Mouse (Mus musculus) lung, embryonic 16.5 days (tissue): Measurements from ENCODE around the gene Ranbp17. TPM values are rescaled to one million over a fixed set of nuclear protein-coding genes. Genes with fewer than 3 reads are reported as not detected.
A peak's percentile ranks its signal among the peaks of the same experiment; 100 is the strongest.

Experiments used
- ATAC-seq: fragments of 200-750 bp; cut with Nextera tagmentation; 2 replicates; pipeline ENCODE4 v1.8.0; 2017; ENCODE audit warnings: low read depth, mild to moderate bottlenecking, moderate library complexity
- H3K27ac ChIP-seq: fragments of 300-500 bp; sonication (generic); 2 replicates; pipeline ENCODE4 v1.5.1; 2014; ENCODE audit warnings: mild to moderate bottlenecking, control low read depth, low read length
- H3K27me3 ChIP-seq: fragments of 300-500 bp; sonication (generic); 2 replicates; pipeline ENCODE4 v1.6.1; 2014; ENCODE audit warnings: low read depth, low read length, mixed read lengths; ENCODE audit not compliant: control insufficient read depth, insufficient read depth
- H3K36me3 ChIP-seq: fragments of 300-500 bp; sonication (generic); 2 replicates; pipeline ENCODE4 v1.6.1; 2014; ENCODE audit warnings: low read length; ENCODE audit not compliant: control insufficient read depth, insufficient read depth
- H3K4me1 ChIP-seq: fragments of 300-500 bp; sonication (generic); replicated peaks from 2 replicates; pipeline ENCODE4 v1.6.1; 2014; ENCODE audit warnings: low read length, mixed read lengths; ENCODE audit not compliant: control insufficient read depth, insufficient read depth
- H3K4me2 ChIP-seq: fragments of 300-500 bp; sonication (generic); 2 replicates; pipeline ENCODE4 v1.6.1; 2014; ENCODE audit warnings: low read depth, low read length, control low read depth
- H3K4me3 ChIP-seq: fragments of 300-500 bp; sonication (generic); 2 replicates; pipeline ENCODE4 v1.5.1; 2014; ENCODE audit warnings: mild to moderate bottlenecking, low read length, control low read depth
- H3K9ac ChIP-seq: fragments of 300-500 bp; sonication (generic); 2 replicates; pipeline ENCODE4 v1.6.1; 2014; ENCODE audit warnings: low read length, control low read depth
- H3K9me3 ChIP-seq: fragments of 300-500 bp; sonication (generic); 2 replicates; pipeline ENCODE4 v1.6.1; 2016; ENCODE audit warnings: low read length; ENCODE audit not compliant: control insufficient read depth
- WGBS: fragments of 180-500 bp; shearing (Covaris S2); extraction: QIAGEN DNeasy Blood & Tissue Kit; methylation state at CpG from one replicate; pipeline ENCODE4 v1.1.7; 2014; 5-methylcytosine and 5-hydroxymethylcytosine counted together
- polyA plus RNA-seq: library from polyadenylated mRNA; unstranded; fragments of >200 nt; fragmentation: Nextera tagmentation; extraction: Ambion mirVana; gene quantifications from 2 replicates; pipeline ENCODE4 v1.2.1, GENCODE M21; 2015

The Ranbp17 gene
- polyA plus RNA-seq, 1 experiment from 2014 or later, result 4.0 TPM

GRCm38 (mm10) chr11:33232056-33232455, 281.5 kb downstream of the Ranbp17 start:
- no peak overlapping the region for H3K9ac ChIP-seq
- no peaks in the 10 kb centered on the region for H3K4me1 ChIP-seq
- no peak for ATAC-seq
- no peak overlapping the region for H3K27ac ChIP-seq
- H3K36me3 ChIP-seq, result no peaks in the 10 kb centered on the region
- WGBS, result 63% methylated on average over 5 of the region's 5 CpGs
- no peak overlapping the region for H3K4me2 ChIP-seq
- no peaks in the 10 kb centered on the region for H3K9me3 ChIP-seq
- H3K27me3 ChIP-seq, result no peaks in the 10 kb centered on the region
- H3K4me3 ChIP-seq, result no peak overlapping the region

DNA sequence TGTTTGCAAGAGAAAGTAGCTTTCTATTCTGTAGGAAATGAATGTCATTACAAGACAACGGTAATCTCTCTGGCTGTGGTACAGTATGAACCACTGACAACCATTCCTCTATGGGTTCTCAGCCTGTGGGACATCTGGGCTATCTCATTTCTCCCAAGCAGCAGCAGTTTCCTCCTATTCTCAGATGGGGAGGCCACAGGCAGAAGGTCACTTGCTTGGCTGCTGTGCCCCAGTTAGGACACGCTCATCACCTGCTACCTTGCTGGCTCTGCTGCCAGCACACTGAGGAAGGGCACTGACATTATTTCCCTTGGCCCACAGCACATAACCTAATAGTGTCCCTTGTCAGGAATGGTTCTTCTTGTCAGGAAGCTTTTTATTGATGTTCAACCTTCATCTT, 285.4 kb downstream of the Ranbp17 start:
- H3K4me3 ChIP-seq, result no peak overlapping the region
- no peaks in the 10 kb centered on the region for H3K27me3 ChIP-seq
- no peak overlapping the region for H3K9ac ChIP-seq
- H3K9me3 ChIP-seq, result no peaks in the 10 kb centered on the region
- no peak overlapping the region for H3K27ac ChIP-seq
- H3K36me3 ChIP-seq, result no peaks in the 10 kb centered on the region
- WGBS, result 81% methylated on average over 2 of the region's 2 CpGs
- H3K4me1 ChIP-seq, result no peaks in the 10 kb centered on the region
- no peak overlapping the region for H3K4me2 ChIP-seq
- no peak for ATAC-seq

- Histone ChIP-seq H3K4me3 (no peak overlapping the region), H3K36me3 (no peaks in the 10 kb centered on the region), H3K4me2 (no peak overlapping the region), H3K9ac (no peak overlapping the region), H3K27me3 (no peaks in the 10 kb centered on the region), H3K27ac (no peak overlapping the region), H3K4me1 (peaks cover 9% of the 10 kb centered on the region; the same call in 1 of the 2 replicates), H3K9me3 (no peaks in the 10 kb centered on the region)
- ATAC-seq, result no peak
- 68% methylated on average over 8 of the region's 8 CpGs for WGBS
Measured at GRCm38 (mm10) chr11:33226516-33226915, 287.0 kb downstream of the Ranbp17 start.

DNA sequence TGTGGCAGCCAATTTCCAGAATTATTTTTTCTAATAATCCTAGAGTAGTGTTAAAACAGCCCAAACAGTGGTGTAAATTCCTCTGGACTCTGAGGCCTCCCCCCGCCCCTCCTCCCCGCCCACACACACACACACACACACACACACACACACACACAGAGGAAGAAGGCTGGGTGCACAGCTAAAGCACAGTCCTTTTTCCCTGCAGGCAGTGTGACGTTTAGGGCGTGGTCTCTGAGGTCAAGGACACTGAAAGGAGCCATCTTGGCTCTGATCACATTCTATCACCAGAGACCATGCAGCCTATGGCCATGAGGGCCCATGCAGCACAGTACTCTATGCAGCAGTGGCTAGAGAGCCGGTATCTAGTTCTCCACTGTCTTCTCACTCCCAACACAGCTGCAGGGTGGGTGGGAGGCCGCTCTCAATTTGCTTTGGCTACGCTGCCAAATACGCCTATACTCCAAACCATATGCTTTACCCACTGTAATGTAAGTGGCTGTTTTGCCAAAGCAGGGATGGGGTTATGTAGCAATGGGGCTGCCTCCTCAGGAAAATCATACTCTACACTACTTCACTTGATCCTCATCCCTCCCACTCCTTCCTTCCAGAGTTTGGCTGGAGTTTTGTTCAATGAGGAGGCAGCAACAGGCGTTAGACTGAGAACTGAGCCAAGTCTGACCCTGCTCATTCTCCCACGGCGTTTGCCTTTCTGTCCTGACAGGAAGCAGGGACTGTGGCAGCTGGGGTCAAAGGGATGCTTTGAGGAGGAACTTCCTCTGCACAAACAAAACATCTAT, 291.8 kb downstream of the Ranbp17 start:
- WGBS, result 49% methylated on average over 11 of the region's 11 CpGs
- H3K9ac ChIP-seq, result no peak overlapping the region
- H3K4me2 ChIP-seq, result no peak overlapping the region
- no peaks in the 10 kb centered on the region for H3K9me3 ChIP-seq
- H3K4me3 ChIP-seq, result no peak overlapping the region
- H3K27ac ChIP-seq, result peak overlapping the region; percentile 63; the same call in 1 of the 2 replicates
- peaks cover 14% of the 10 kb centered on the region; the same call in 1 of the 2 replicates for H3K4me1 ChIP-seq
- H3K36me3 ChIP-seq, result no peaks in the 10 kb centered on the region
- H3K27me3 ChIP-seq, result no peaks in the 10 kb centered on the region
- ATAC-seq, result peak; percentile 79

DNA sequence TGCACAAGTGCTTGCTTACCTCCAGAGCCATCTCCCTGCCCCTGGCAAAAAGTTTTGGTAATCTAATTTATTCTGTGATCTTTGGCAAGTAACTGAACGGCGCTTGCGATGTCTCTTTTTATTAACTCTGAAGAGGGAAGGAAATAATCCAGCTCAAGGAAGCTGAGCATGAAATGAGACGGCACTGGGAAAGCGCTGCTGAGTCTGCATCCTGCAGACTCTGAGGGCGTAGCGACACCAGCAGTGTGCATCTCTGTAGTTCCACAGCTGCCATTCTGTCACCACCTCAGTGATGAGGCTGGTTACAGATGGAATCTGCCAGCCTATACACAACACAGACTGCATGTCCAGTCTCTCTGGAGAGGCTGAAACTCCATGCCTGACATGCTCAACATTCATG, 292.8 kb downstream of the Ranbp17 start:
- H3K4me2 ChIP-seq, result no peak overlapping the region
- H3K9me3 ChIP-seq, result no peaks in the 10 kb centered on the region
- H3K4me3 ChIP-seq, result no peak overlapping the region
- H3K4me1 ChIP-seq, result peaks cover 14% of the 10 kb centered on the region; the same call in 1 of the 2 replicates
- no peaks in the 10 kb centered on the region for H3K27me3 ChIP-seq
- ATAC-seq, result no peak
- no peaks in the 10 kb centered on the region for H3K36me3 ChIP-seq
- no peak overlapping the region for H3K27ac ChIP-seq
- WGBS, result 70% methylated on average over 7 of the region's 7 CpGs
- no peak overlapping the region for H3K9ac ChIP-seq

- Histone ChIP-seq H3K9me3 (no peaks in the 10 kb centered on the region), H3K4me1 (peaks cover 13% of the 10 kb centered on the region; the same call in 1 of the 2 replicates), H3K9ac (no peak overlapping the region), H3K27me3 (no peaks in the 10 kb centered on the region), H3K4me3 (no peak overlapping the region), H3K27ac (no peak overlapping the region), H3K4me2 (no peak overlapping the region), H3K36me3 (no peaks in the 10 kb centered on the region)
- 0 out of 2 replicates have a peak, but pooled peaks have one; percentile 20 for ATAC-seq
- 48% methylated on average over 8 of the region's 8 CpGs for WGBS
Measured at GRCm38 (mm10) chr11:33217384-33218079, 296.0 kb downstream of the Ranbp17 start.

DNA sequence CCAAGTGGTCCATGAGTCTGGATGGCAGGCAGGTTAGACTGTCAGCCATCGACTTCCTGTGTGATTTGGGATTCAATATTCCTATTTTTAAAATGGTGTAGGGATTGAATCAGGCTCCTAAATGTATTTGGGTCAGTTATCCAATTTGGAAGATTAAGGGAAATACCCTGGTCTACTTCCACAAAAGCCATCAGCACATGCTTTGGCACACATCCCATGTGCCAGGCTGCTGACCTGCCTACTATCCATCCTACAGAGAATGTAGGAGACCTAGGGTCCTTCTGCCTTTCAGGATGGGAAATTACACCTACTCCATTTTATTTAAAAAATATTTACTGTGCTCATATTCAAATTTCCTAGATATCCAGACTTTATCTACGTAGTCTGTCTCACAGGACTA, 306.1 kb downstream of the Ranbp17 start:
- no peak for ATAC-seq
- Histone ChIP-seq H3K27me3 (peaks cover 50% of the 10 kb centered on the region), H3K36me3 (no peaks in the 10 kb centered on the region), H3K27ac (no peak overlapping the region), H3K4me2 (no peak overlapping the region), H3K4me1 (peaks cover 6% of the 10 kb centered on the region), H3K9me3 (no peaks in the 10 kb centered on the region), H3K4me3 (no peak overlapping the region), H3K9ac (no peak overlapping the region)
- WGBS, result 72% methylated on average over 2 of the region's 2 CpGs

DNA sequence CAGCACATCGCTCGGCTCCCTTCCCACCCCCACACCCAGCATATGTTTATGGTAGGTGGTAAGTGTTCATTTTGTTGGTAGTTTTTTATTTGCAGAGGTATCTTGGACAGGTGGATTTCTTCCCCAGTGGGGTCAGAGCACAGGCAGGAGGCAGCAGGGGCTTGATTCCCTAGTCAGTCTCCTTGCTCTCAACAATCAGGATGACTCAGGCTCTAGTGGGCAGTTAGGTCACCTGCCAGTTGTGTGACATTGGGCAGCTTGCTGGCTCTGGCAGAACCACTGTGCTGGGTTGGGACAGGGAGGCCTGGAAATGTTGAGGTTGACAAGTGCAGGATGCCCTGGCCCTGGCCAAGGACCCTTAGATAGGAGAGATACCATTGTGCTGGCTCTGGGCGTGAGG, 308.6 kb downstream of the Ranbp17 start:
- Histone ChIP-seq H3K36me3 (no peaks in the 10 kb centered on the region), H3K9me3 (no peaks in the 10 kb centered on the region), H3K4me3 (no peak overlapping the region), H3K27ac (no peak overlapping the region), H3K27me3 (peaks cover 72% of the 10 kb centered on the region), H3K9ac (no peak overlapping the region), H3K4me1 (peaks cover 24% of the 10 kb centered on the region), H3K4me2 (no peak overlapping the region)
- no peak for ATAC-seq
- WGBS, result 9% methylated on average over 3 of the region's 3 CpGs

- no peak overlapping the region for H3K9ac ChIP-seq
- ATAC-seq, result no peak
- no peak overlapping the region for H3K4me3 ChIP-seq
- no peaks in the 10 kb centered on the region for H3K9me3 ChIP-seq
- no peak overlapping the region for H3K27ac ChIP-seq
- H3K4me2 ChIP-seq, result no peak overlapping the region
- H3K36me3 ChIP-seq, result no peaks in the 10 kb centered on the region
- H3K27me3 ChIP-seq, result peaks cover 74% of the 10 kb centered on the region
- peaks cover 24% of the 10 kb centered on the region for H3K4me1 ChIP-seq
- WGBS, result 1% methylated on average over 18 of the region's 18 CpGs
Measured at GRCm38 (mm10) chr11:33204329-33204705, 309.2 kb downstream of the Ranbp17 start.
